Mouse (Mus musculus): ENCODE data around the gene Usp11. TPM values are rescaled to one million over a fixed set of nuclear protein-coding genes. Genes with fewer than 3 reads are reported as not detected.
"Not testable (repeated sequence)": the region's sequence is repeated elsewhere in the genome, so short reads cannot be mapped to it uniquely, and the experiment has no call there.

Gene Usp11
- 1 to 10 TPM; 4.3 to 7.9 TPM for total RNA-seq (2021)

- no peak for DNase-seq
- intact Hi-C loops (cut with DNase I), result loop anchor here (2.0 to 5.0 kb wide), 2 partner anchors 15 to 37 kb away; no protein-coding TSS in a partner anchor
Measured at GRCm38 (mm10) chrX:20703741-20704290, at the start of gene Usp11. Gene Usp11, plus strand, starts transcription at chrX:20703906.

GRCm38 (mm10) chrX:20657593-20657992, 46.1 kb upstream of the Usp11 start:
- no peak for DNase-seq
- intact Hi-C loops (cut with DNase I), result no loop called here

GRCm38 (mm10) chrX:20658026-20658652, 45.6 kb upstream of the Usp11 start, which contains the start of gene Uba1:
Gene Uba1, plus strand, starts transcription at chrX:20658326.
- peak; percentile 68 to 75 for DNase-seq
- intact Hi-C loops (cut with DNase I), result loop anchor here (1.0 kb wide), 1 partner anchor 40 kb away; no protein-coding TSS in a partner anchor

GRCm38 (mm10) chrX:20658891-20659406, 44.8 kb upstream of the Usp11 start:
- DNase-seq, result peak; percentile 5 to 12
- intact Hi-C loops (cut with DNase I), result loop anchor here (1.0 kb wide), 1 partner anchor 41 kb away; no protein-coding TSS in a partner anchor

GRCm38 (mm10) chrX:20662317-20662715, 41.4 kb upstream of the Usp11 start:
- intact Hi-C loops (cut with DNase I), result loop anchor here (1.0 to 2.0 kb wide), 4 partner anchors 26 to 284 kb away; no protein-coding TSS in a partner anchor
- no peak for DNase-seq

GRCm38 (mm10) chrX:20662716-20663443, 40.8 kb upstream of the Usp11 start:
- DNase-seq, result peak; percentile 77 to 84
- intact Hi-C loops (cut with DNase I), result loop anchor here (1.0 to 2.0 kb wide), 4 partner anchors 26 to 284 kb away; no protein-coding TSS in a partner anchor

GRCm38 (mm10) chrX:20663444-20663790, 40.3 kb upstream of the Usp11 start:
- intact Hi-C loops (cut with DNase I), result loop anchor here (2.0 kb wide), 2 partner anchors 25 to 283 kb away; no protein-coding TSS in a partner anchor

GRCm38 (mm10) chrX:20687519-20688067, 16.1 kb upstream of the Usp11 start, which contains the start of gene Cdk16:
Gene Cdk16, plus strand, starts transcription at chrX:20687954.
- intact Hi-C loops (cut with DNase I), result loop anchor here (2.0 to 10.0 kb wide), 3 partner anchors 15 to 167 kb away; partner anchors contain the start of gene Usp11
- peak; percentile 80 to 81 for DNase-seq

More at GRCm38 (mm10) chrX:20663444-20663790, 40.3 kb upstream of the Usp11 start:
- DNase-seq, result no peak

GRCm38 (mm10) chrX:20688068-20688547, 15.6 kb upstream of the Usp11 start:
- DNase-seq, result peak; percentile 79 to 86

GRCm38 (mm10) chrX:20688615-20689014, 15.1 kb upstream of the Usp11 start:
- DNase-seq, result peak; percentile 54 to 63
- intact Hi-C loops (cut with DNase I), result loop anchor here (2.0 to 10.0 kb wide), 3 partner anchors 14 to 166 kb away; partner anchors contain the start of gene Usp11

More at GRCm38 (mm10) chrX:20688068-20688547, 15.6 kb upstream of the Usp11 start:
- intact Hi-C loops (cut with DNase I), result loop anchor here (2.0 to 10.0 kb wide), 3 partner anchors 15 to 167 kb away; partner anchors contain the start of gene Usp11

- DNase-seq, result no peak
- intact Hi-C loops (cut with DNase I), result no loop called here
Measured at GRCm38 (mm10) chrX:20691566-20691965, 12.1 kb upstream of the Usp11 start.

GRCm38 (mm10) chrX:20692616-20693015, 11.1 kb upstream of the Usp11 start:
- intact Hi-C loops (cut with DNase I), result no loop called here
- no peak for DNase-seq

- intact Hi-C loops (cut with DNase I), result no loop called here
Measured at GRCm38 (mm10) chrX:20695842-20696241, 7.9 kb upstream of the Usp11 start.

GRCm38 (mm10) chrX:20704295-20705082, 783 bp downstream of the Usp11 start:
- DNase-seq, result peak; percentile 68 to 73
- intact Hi-C loops (cut with DNase I), result loop anchor here (5.0 kb wide), 1 partner anchor 37 kb away; no protein-coding TSS in a partner anchor

More at GRCm38 (mm10) chrX:20695842-20696241, 7.9 kb upstream of the Usp11 start:
- peak; percentile 19 to 27 for DNase-seq

- no peak for DNase-seq
- intact Hi-C loops (cut with DNase I), result no loop called here
Measured at GRCm38 (mm10) chrX:20705083-20705402, 1.3 kb downstream of the Usp11 start.

- no peak for DNase-seq
- intact Hi-C loops (cut with DNase I), result no loop called here
Measured at GRCm38 (mm10) chrX:20728681-20729080, 25.0 kb downstream of the Usp11 start.

GRCm38 (mm10) chrX:20730048-20730447, 26.3 kb downstream of the Usp11 start:
- intact Hi-C loops (cut with DNase I), result not testable (repeated sequence)
- DNase-seq, result peak; percentile 3 to 7

GRCm38 (mm10) chrX:20736479-20736878, 32.8 kb downstream of the Usp11 start:
- DNase-seq, result no peak
- intact Hi-C loops (cut with DNase I), result no loop called here

- intact Hi-C loops (cut with DNase I), result no loop called here
- no peak for DNase-seq
Measured at GRCm38 (mm10) chrX:20748829-20749228, 45.1 kb downstream of the Usp11 start.
